Mouse (Mus musculus): ENCODE data around the gene 1700123L14Rik. TPM values are rescaled to one million over a fixed set of nuclear protein-coding genes. Genes with fewer than 3 reads are reported as not detected.
"Not testable (repeated sequence)": the region's sequence is repeated elsewhere in the genome, so short reads cannot be mapped to it uniquely, and the experiment has no call there.

1700123L14Rik gene
- polyA plus RNA-seq (2014; fragmentation: Nextera tagmentation; extraction: Ambion mirVana) = not detected in 2 replicates

GRCm38 (mm10) chr6:96165818-96166379 is at the start of gene 1700123L14Rik:
1700123L14Rik (minus strand) TSS chr6:96166243.
- no peaks in the 10 kb centered on the region for H3K4me1 ChIP-seq (replicated peaks; ENCODE audit: control insufficient read depth, insufficient read depth, low read length)
- H3K4me3 ChIP-seq (ENCODE audit: low read depth, low read length) = no peak within 1 kb of the TSS
- WGBS = 80% methylated on average over 18 of the region's 18 CpGs
- H3K27ac ChIP-seq (ENCODE audit: low read depth, low read length) = no peak within 1 kb of the TSS
- H3K4me2 ChIP-seq = no peak within 1 kb of the TSS
- H3K9ac ChIP-seq (ENCODE audit: low read depth, low read length) = no peak within 1 kb of the TSS
- H3K9me3 ChIP-seq (ENCODE audit: control insufficient read depth, low read length) = no peaks in the 10 kb centered on the region
- no peaks in the 10 kb centered on the region for H3K36me3 ChIP-seq (ENCODE audit: control insufficient read depth, insufficient read depth, low read length)
- H3K27me3 ChIP-seq (replicated peaks; ENCODE audit: control insufficient read depth, insufficient read depth, low read length) = no peaks in the 10 kb centered on the region
- DNase-seq (ENCODE audit: low spot score) = no peak
- no peak for ATAC-seq (replicated peaks; ENCODE audit: low FRiP score)

GRCm38 (mm10) chr6:96205395-96205794 is 39.4 kb upstream of the 1700123L14Rik start:
- 90% methylated on average over 2 of the region's 2 CpGs for WGBS

GRCm38 (mm10) chr6:96198991-96199390 is 32.9 kb upstream of the 1700123L14Rik start:
- H3K4me2 ChIP-seq; H3K27me3 ChIP-seq (replicated peaks; ENCODE audit: control insufficient read depth, insufficient read depth, low read length); ATAC-seq (replicated peaks; ENCODE audit: low FRiP score); H3K9ac ChIP-seq (ENCODE audit: low read depth, low read length); H3K4me3 ChIP-seq (ENCODE audit: low read depth, low read length); DNase-seq (ENCODE audit: low spot score); H3K9me3 ChIP-seq (ENCODE audit: control insufficient read depth, low read length); H3K36me3 ChIP-seq (ENCODE audit: control insufficient read depth, insufficient read depth, low read length); H3K4me1 ChIP-seq (replicated peaks; ENCODE audit: control insufficient read depth, insufficient read depth, low read length); H3K27ac ChIP-seq (ENCODE audit: low read depth, low read length): not testable (repeated sequence)
- WGBS = 92% methylated on average over 2 of the region's 2 CpGs

More at GRCm38 (mm10) chr6:96205395-96205794, 39.4 kb upstream of the 1700123L14Rik start:
- Histone ChIP-seq H3K27ac (ENCODE audit: low read depth, low read length) (no peak overlapping the region), H3K9me3 (ENCODE audit: control insufficient read depth, low read length) (no peaks in the 10 kb centered on the region), H3K9ac (ENCODE audit: low read depth, low read length) (no peak overlapping the region), H3K4me2 (no peak overlapping the region), H3K4me1 (replicated peaks; ENCODE audit: control insufficient read depth, insufficient read depth, low read length) (no peaks in the 10 kb centered on the region), H3K4me3 (ENCODE audit: low read depth, low read length) (no peak overlapping the region), H3K27me3 (replicated peaks; ENCODE audit: control insufficient read depth, insufficient read depth, low read length) (no peaks in the 10 kb centered on the region), H3K36me3 (ENCODE audit: control insufficient read depth, insufficient read depth, low read length) (no peaks in the 10 kb centered on the region)
- DNase-seq (ENCODE audit: low spot score) = no peak
- no peak for ATAC-seq (replicated peaks; ENCODE audit: low FRiP score)

GRCm38 (mm10) chr6:96186517-96186916 is 20.5 kb upstream of the 1700123L14Rik start:
- DNase-seq (ENCODE audit: low spot score) (no peak), ATAC-seq (replicated peaks; ENCODE audit: low FRiP score) (no peak)
- Histone ChIP-seq H3K4me1 (replicated peaks; ENCODE audit: control insufficient read depth, insufficient read depth, low read length) (no peaks in the 10 kb centered on the region), H3K36me3 (ENCODE audit: control insufficient read depth, insufficient read depth, low read length) (no peaks in the 10 kb centered on the region), H3K9ac (ENCODE audit: low read depth, low read length) (no peak overlapping the region), H3K27me3 (replicated peaks; ENCODE audit: control insufficient read depth, insufficient read depth, low read length) (no peaks in the 10 kb centered on the region), H3K4me3 (ENCODE audit: low read depth, low read length) (no peak overlapping the region), H3K4me2 (no peak overlapping the region), H3K27ac (ENCODE audit: low read depth, low read length) (no peak overlapping the region), H3K9me3 (ENCODE audit: control insufficient read depth, low read length) (no peaks in the 10 kb centered on the region)
- 64% methylated on average over 2 of the region's 2 CpGs for WGBS

DNA sequence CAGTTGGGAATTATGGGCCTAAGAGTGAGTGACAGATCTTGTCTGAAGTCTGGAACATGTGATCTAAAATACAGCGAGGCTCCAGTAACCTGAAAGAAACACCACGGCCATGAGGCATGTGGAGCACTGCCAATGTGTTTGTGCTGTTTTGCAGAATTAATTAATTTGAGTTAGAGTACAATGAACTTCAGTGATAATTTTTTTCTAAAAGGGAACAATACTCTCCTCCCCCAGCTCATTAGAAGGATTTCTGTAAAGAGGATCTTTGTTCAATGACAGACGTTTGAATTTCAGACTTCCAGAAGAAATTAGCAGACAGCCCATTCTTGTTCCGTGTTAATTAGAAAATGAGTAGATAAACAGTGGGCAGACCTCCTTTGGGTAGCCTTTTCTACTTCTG is 17.3 kb upstream of the 1700123L14Rik start:
- no peaks in the 10 kb centered on the region for H3K27me3 ChIP-seq (replicated peaks; ENCODE audit: control insufficient read depth, insufficient read depth, low read length)
- DNase-seq (ENCODE audit: low spot score) = no peak
- 74% methylated on average over 4 of the region's 4 CpGs for WGBS
- H3K4me3 ChIP-seq (ENCODE audit: low read depth, low read length) = no peak overlapping the region
- H3K36me3 ChIP-seq (ENCODE audit: control insufficient read depth, insufficient read depth, low read length) = no peaks in the 10 kb centered on the region
- H3K9me3 ChIP-seq (ENCODE audit: control insufficient read depth, low read length) = no peaks in the 10 kb centered on the region
- no peak for ATAC-seq (replicated peaks; ENCODE audit: low FRiP score)
- no peak overlapping the region for H3K27ac ChIP-seq (ENCODE audit: low read depth, low read length)
- no peaks in the 10 kb centered on the region for H3K4me1 ChIP-seq (replicated peaks; ENCODE audit: control insufficient read depth, insufficient read depth, low read length)
- no peak overlapping the region for H3K4me2 ChIP-seq
- H3K9ac ChIP-seq (ENCODE audit: low read depth, low read length) = no peak overlapping the region

- Histone ChIP-seq H3K9me3 (ENCODE audit: control insufficient read depth, low read length) (no peaks in the 10 kb centered on the region), H3K27me3 (replicated peaks; ENCODE audit: control insufficient read depth, insufficient read depth, low read length) (no peaks in the 10 kb centered on the region), H3K4me3 (ENCODE audit: low read depth, low read length) (no peak overlapping the region), H3K4me1 (replicated peaks; ENCODE audit: control insufficient read depth, insufficient read depth, low read length) (no peaks in the 10 kb centered on the region), H3K9ac (ENCODE audit: low read depth, low read length) (no peak overlapping the region), H3K27ac (ENCODE audit: low read depth, low read length) (no peak overlapping the region), H3K36me3 (ENCODE audit: control insufficient read depth, insufficient read depth, low read length) (no peaks in the 10 kb centered on the region), H3K4me2 (no peak overlapping the region)
- DNase-seq (ENCODE audit: low spot score) = no peak
- ATAC-seq (replicated peaks; ENCODE audit: low FRiP score) = no peak
Observed at GRCm38 (mm10) chr6:96178530-96178929, 12.5 kb upstream of the 1700123L14Rik start.

DNA sequence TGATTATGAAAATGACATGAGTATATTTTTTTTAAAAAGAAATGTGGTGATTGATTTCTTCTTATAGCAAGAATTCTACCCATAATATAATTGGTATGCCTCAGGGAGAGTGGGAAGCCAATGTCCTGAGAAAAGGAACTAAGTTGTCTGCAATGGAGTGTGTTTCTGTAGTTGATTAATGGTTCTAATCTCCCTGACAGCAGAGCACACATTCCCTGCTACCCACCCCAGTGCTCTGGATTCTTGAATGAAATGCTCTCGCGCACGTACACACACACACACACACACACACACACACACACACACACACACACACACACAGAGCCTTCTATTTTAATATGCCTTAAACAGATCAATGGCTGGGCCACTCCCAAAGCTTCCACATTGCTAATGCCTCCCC is 7.6 kb upstream of the 1700123L14Rik start:
- H3K4me3 ChIP-seq (ENCODE audit: low read depth, low read length) = no peak overlapping the region
- no peak overlapping the region for H3K9ac ChIP-seq (ENCODE audit: low read depth, low read length)
- WGBS = 86% methylated on average over 3 of the region's 3 CpGs
- no peaks in the 10 kb centered on the region for H3K27me3 ChIP-seq (replicated peaks; ENCODE audit: control insufficient read depth, insufficient read depth, low read length)
- no peaks in the 10 kb centered on the region for H3K36me3 ChIP-seq (ENCODE audit: control insufficient read depth, insufficient read depth, low read length)
- H3K9me3 ChIP-seq (ENCODE audit: control insufficient read depth, low read length) = no peaks in the 10 kb centered on the region
- ATAC-seq (replicated peaks; ENCODE audit: low FRiP score) (no peak), DNase-seq (ENCODE audit: low spot score) (no peak)
- no peak overlapping the region for H3K4me2 ChIP-seq
- H3K27ac ChIP-seq (ENCODE audit: low read depth, low read length) = no peak overlapping the region
- H3K4me1 ChIP-seq (replicated peaks; ENCODE audit: control insufficient read depth, insufficient read depth, low read length) = no peaks in the 10 kb centered on the region

DNA sequence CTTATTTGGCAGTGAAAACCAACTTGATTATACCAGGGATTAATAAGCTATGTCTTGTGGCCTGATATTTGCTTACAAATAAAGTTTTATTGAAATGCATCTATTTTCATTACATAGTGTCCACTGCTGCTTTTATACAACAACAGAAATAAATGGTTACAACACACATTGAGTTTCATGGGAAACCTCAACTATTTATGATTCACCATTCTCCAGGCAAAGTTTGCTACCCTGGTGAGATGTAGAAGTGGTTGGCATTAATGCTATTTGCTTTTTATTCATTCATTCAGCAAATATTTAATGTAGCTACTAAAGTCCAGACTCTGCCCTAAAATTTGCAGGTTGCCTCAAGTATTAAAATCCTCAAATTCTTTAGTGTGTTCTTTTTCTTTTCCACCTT is 988 bp upstream of the 1700123L14Rik start:
- Histone ChIP-seq H3K4me1 (replicated peaks; ENCODE audit: control insufficient read depth, insufficient read depth, low read length) (no peaks in the 10 kb centered on the region), H3K4me2 (no peak overlapping the region), H3K36me3 (ENCODE audit: control insufficient read depth, insufficient read depth, low read length) (no peaks in the 10 kb centered on the region), H3K4me3 (ENCODE audit: low read depth, low read length) (no peak overlapping the region), H3K27ac (ENCODE audit: low read depth, low read length) (no peak overlapping the region), H3K27me3 (replicated peaks; ENCODE audit: control insufficient read depth, insufficient read depth, low read length) (no peaks in the 10 kb centered on the region), H3K9me3 (ENCODE audit: control insufficient read depth, low read length) (no peaks in the 10 kb centered on the region), H3K9ac (ENCODE audit: low read depth, low read length) (no peak overlapping the region)
- DNase-seq (ENCODE audit: low spot score) = no peak
- ATAC-seq (replicated peaks; ENCODE audit: low FRiP score) = no peak

DNA sequence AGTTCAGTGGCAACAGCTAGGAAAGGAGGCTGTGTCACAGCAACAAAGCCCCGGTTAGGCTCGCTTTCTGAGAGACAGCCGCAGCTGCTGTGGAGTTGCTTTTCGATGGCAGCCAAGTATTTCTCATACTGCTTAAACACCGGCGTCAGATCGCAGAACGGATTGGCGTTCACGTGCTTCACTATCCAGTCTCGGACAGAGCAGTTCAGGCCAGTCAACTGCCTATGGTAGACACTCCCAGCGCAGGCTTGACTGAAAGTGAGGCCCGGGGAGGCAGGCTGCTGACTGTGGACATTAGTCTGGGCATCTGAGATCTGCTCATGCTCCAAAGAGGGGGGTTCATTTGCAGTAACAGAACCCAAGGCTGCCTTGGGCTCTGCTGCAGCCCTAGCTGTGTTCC is 640 bp downstream of the 1700123L14Rik start:
- no peak overlapping the region for H3K4me2 ChIP-seq
- 90% methylated on average over 13 of the region's 13 CpGs for WGBS
- no peak overlapping the region for H3K4me3 ChIP-seq (ENCODE audit: low read depth, low read length)
- H3K27me3 ChIP-seq (replicated peaks; ENCODE audit: control insufficient read depth, insufficient read depth, low read length) = no peaks in the 10 kb centered on the region
- ATAC-seq (replicated peaks; ENCODE audit: low FRiP score) (no peak), DNase-seq (ENCODE audit: low spot score) (no peak)
- no peaks in the 10 kb centered on the region for H3K9me3 ChIP-seq (ENCODE audit: control insufficient read depth, low read length)
- no peaks in the 10 kb centered on the region for H3K36me3 ChIP-seq (ENCODE audit: control insufficient read depth, insufficient read depth, low read length)
- no peak overlapping the region for H3K9ac ChIP-seq (ENCODE audit: low read depth, low read length)
- no peaks in the 10 kb centered on the region for H3K4me1 ChIP-seq (replicated peaks; ENCODE audit: control insufficient read depth, insufficient read depth, low read length)
- no peak overlapping the region for H3K27ac ChIP-seq (ENCODE audit: low read depth, low read length)

Measured in liver, embryonic 11.5 days (tissue).